Mouse (Mus musculus): ENCODE measurements around the gene Hk1. TPM values are rescaled to one million over a fixed set of nuclear protein-coding genes. Genes with fewer than 3 reads are reported as not detected.

Gene Hk1
- polyA plus RNA-seq, 1 experiment from 2014 or later: 48.8 TPM

- Histone ChIP-seq H3K4me2 (peak overlapping the region; percentile 83), H3K4me1 (peaks cover 55% of the 10 kb centered on the region), H3K4me3 (peak overlapping the region; percentile 80), H3K27ac (peak overlapping the region; percentile 92), H3K9me3 (no peaks in the 10 kb centered on the region), H3K27me3 (no peaks in the 10 kb centered on the region), H3K36me3 (no peaks in the 10 kb centered on the region), H3K9ac (peak overlapping the region; percentile 52)
- peak; percentile 18 for ATAC-seq (ENCODE audit: insufficient number of reproducible peaks, low FRiP score, low TSS enrichment, low read depth)
- WGBS: 1% methylated on average over 45 of the region's 45 CpGs
Measured at GRCm38 (mm10) chr10:62339211-62340094, 40.3 kb downstream of the Hk1 start.

DNA sequence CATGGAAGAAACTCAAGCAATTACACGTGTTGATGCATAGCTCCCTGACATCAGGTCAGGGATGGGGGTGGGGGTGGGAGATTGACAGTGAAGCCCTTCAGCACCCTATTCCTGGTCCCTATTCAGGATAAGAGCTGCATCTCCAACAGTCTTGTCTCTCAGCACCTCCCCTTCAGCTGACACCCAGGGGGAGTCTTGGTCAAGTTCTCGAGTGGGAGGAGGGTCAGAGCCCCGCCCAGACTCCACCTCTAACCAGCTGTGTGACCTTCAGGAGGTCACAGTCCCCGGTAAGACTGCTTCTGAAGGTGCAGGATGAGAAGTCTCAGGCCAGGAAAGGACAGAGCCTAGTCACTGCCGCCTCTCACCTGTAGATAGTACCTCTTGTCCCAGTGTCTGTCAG, 41.1 kb downstream of the Hk1 start:
- H3K4me3 ChIP-seq: peak overlapping the region; percentile 80
- no peaks in the 10 kb centered on the region for H3K27me3 ChIP-seq
- H3K9me3 ChIP-seq: no peaks in the 10 kb centered on the region
- peak overlapping the region; percentile 92 for H3K27ac ChIP-seq
- no peak for ATAC-seq (ENCODE audit: insufficient number of reproducible peaks, low FRiP score, low TSS enrichment, low read depth)
- 0 out of 2 replicates have a peak overlapping the region, but pooled peaks have one; percentile 52 for H3K9ac ChIP-seq
- H3K4me1 ChIP-seq: peaks cover 55% of the 10 kb centered on the region
- H3K36me3 ChIP-seq: no peaks in the 10 kb centered on the region
- WGBS: 39% methylated on average over 5 of the region's 5 CpGs
- peak overlapping the region; percentile 83 for H3K4me2 ChIP-seq

GRCm38 (mm10) chr10:62338176-62338575, 41.5 kb downstream of the Hk1 start:
- Histone ChIP-seq H3K4me1 (peaks cover 55% of the 10 kb centered on the region), H3K4me3 (peak overlapping the region; percentile 80; the same call in 1 of the 2 replicates), H3K4me2 (peak overlapping the region; percentile 83), H3K36me3 (no peaks in the 10 kb centered on the region), H3K9me3 (no peaks in the 10 kb centered on the region), H3K27me3 (no peaks in the 10 kb centered on the region), H3K9ac (no peak overlapping the region), H3K27ac (peak overlapping the region; percentile 17; the same call in 1 of the 2 replicates)
- 43% methylated on average over 9 of the region's 9 CpGs for WGBS
- ATAC-seq (ENCODE audit: insufficient number of reproducible peaks, low FRiP score, low TSS enrichment, low read depth): no peak

- Histone ChIP-seq H3K27ac (peak overlapping the region; percentile 83), H3K4me2 (no peak overlapping the region), H3K36me3 (no peaks in the 10 kb centered on the region), H3K9me3 (no peaks in the 10 kb centered on the region), H3K4me1 (peaks cover 63% of the 10 kb centered on the region), H3K4me3 (0 out of 2 replicates have a peak overlapping the region, but pooled peaks have one; percentile 0), H3K9ac (no peak overlapping the region), H3K27me3 (no peaks in the 10 kb centered on the region)
- ATAC-seq (ENCODE audit: insufficient number of reproducible peaks, low FRiP score, low TSS enrichment, low read depth): no peak
- WGBS: 24% methylated on average over 12 of the region's 12 CpGs
Measured at GRCm38 (mm10) chr10:62336601-62337578, 42.8 kb downstream of the Hk1 start.

DNA sequence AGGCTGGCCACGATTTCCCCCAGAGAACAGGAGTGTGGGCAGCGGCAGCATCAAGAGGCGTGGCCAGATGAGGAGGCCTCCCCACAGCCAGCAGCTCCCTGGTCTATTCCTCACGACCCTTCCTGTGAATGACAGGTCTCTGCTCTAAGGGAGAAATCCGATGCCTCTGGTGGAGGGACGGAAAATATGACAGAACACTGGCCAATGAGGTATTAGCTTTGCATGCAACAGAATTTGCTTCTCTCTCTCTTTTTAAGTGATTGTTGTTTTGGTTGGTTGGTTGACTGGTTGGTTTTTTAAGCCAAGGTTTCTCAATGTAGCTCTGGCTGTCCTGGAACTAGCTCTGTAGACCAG, 44.3 kb downstream of the Hk1 start:
- Histone ChIP-seq H3K4me3 (no peak overlapping the region), H3K36me3 (no peaks in the 10 kb centered on the region), H3K9ac (no peak overlapping the region), H3K4me1 (peaks cover 57% of the 10 kb centered on the region), H3K27ac (peak overlapping the region; percentile 83; the same call in 1 of the 2 replicates), H3K9me3 (no peaks in the 10 kb centered on the region), H3K27me3 (no peaks in the 10 kb centered on the region), H3K4me2 (no peak overlapping the region)
- 15% methylated on average over 6 of the region's 6 CpGs for WGBS
- ATAC-seq (ENCODE audit: insufficient number of reproducible peaks, low FRiP score, low TSS enrichment, low read depth): no peak

DNA sequence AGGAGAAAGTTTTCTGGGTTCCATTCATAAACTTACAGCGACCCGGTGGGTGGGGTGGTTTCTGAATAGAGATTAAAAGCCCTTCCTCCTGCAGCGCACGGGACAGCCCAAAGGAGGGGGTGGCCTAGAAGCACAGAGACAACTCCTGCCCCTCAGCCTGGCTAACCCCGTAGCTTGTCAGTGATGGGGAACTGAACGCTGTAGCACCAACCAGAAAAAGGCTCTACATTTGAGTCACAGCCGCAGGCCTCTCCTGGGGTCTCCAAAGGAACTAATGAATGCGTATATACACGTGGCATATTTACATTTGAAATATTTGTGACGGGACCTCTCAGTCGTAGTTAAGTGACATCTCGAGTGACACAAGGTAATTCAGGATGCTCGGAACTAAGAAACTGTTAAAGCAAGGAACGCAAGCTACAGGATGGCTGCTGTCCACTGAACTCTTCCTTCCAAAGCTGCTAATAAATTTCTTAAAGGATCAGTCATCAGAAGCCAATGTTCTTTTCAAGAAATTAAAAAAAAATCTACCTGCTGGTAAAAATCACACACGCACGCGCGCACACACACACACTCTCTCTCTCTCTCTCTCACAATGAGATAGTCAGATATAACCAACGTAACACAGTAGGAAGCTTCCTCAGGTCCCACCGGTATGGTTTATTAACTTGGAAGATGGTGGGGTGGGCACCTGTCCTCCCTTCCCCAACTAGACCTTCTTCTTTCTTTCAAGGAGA, 44.9 kb downstream of the Hk1 start:
- ATAC-seq (ENCODE audit: insufficient number of reproducible peaks, low FRiP score, low TSS enrichment, low read depth): no peak
- Histone ChIP-seq H3K4me1 (peaks cover 59% of the 10 kb centered on the region), H3K9me3 (no peaks in the 10 kb centered on the region), H3K4me3 (no peak overlapping the region), H3K27me3 (no peaks in the 10 kb centered on the region), H3K27ac (no peak overlapping the region), H3K9ac (no peak overlapping the region), H3K36me3 (no peaks in the 10 kb centered on the region), H3K4me2 (no peak overlapping the region)
- 66% methylated on average over 20 of the region's 20 CpGs for WGBS

DNA sequence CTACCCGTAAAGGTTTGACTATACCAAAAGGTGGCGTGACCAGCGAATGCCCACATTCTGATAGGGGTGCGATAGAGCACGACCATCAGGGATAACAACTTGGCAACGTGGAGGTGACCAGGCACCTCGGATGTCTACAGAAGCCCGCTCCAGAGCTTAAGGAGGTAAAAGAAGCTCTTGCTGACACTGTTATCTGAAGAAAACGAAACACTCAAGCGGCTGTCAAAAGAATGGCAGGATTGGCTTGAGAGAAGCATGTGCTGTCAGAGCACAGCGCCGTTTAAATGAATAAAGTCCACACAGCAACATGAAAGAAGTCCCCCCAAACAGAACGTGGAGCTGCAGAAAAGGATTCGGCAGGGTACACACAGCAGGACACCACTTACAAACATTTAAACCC, 46.4 kb downstream of the Hk1 start:
- no peak overlapping the region for H3K4me3 ChIP-seq
- H3K27ac ChIP-seq: no peak overlapping the region
- H3K9me3 ChIP-seq: no peaks in the 10 kb centered on the region
- H3K27me3 ChIP-seq: no peaks in the 10 kb centered on the region
- H3K36me3 ChIP-seq: no peaks in the 10 kb centered on the region
- H3K4me2 ChIP-seq: no peak overlapping the region
- no peak for ATAC-seq (ENCODE audit: insufficient number of reproducible peaks, low FRiP score, low TSS enrichment, low read depth)
- peaks cover 48% of the 10 kb centered on the region for H3K4me1 ChIP-seq
- WGBS: 81% methylated on average over 14 of the region's 14 CpGs
- no peak overlapping the region for H3K9ac ChIP-seq

DNA sequence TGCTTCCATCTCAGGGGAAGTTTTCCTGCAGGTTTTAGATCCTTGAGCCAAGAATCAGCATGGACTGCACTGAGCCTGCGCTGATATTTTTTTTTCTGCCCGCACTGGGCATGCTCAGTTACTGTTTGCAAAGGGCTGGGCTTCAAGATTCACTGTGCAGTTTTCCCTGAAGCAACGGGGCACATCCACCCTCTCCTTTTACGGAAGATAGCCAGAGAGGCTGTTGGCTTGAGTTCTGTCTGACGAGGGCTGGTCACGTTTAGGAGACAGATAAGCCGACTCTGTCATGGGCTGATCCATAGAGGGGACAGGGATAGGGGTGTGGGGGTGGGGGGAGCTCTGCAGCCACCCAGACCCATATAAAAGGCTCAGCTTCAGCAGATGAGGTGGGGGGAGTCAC, 47.2 kb downstream of the Hk1 start:
- H3K4me3 ChIP-seq: no peak overlapping the region
- no peak for ATAC-seq (ENCODE audit: insufficient number of reproducible peaks, low FRiP score, low TSS enrichment, low read depth)
- H3K4me1 ChIP-seq: peaks cover 42% of the 10 kb centered on the region
- H3K36me3 ChIP-seq: no peaks in the 10 kb centered on the region
- H3K9ac ChIP-seq: peak overlapping the region; percentile 10; the same call in 1 of the 2 replicates
- H3K27me3 ChIP-seq: no peaks in the 10 kb centered on the region
- peak overlapping the region; percentile 30 for H3K4me2 ChIP-seq
- no peak overlapping the region for H3K27ac ChIP-seq
- WGBS: 37% methylated on average over 7 of the region's 7 CpGs
- no peaks in the 10 kb centered on the region for H3K9me3 ChIP-seq

- no peaks in the 10 kb centered on the region for H3K27me3 ChIP-seq
- ATAC-seq (ENCODE audit: insufficient number of reproducible peaks, low FRiP score, low TSS enrichment, low read depth): no peak
- peaks cover 39% of the 10 kb centered on the region for H3K4me1 ChIP-seq
- no peak overlapping the region for H3K9ac ChIP-seq
- 73% methylated on average over 12 of the region's 12 CpGs for WGBS
- H3K4me2 ChIP-seq: no peak overlapping the region
- no peak overlapping the region for H3K27ac ChIP-seq
- no peak overlapping the region for H3K4me3 ChIP-seq
- no peaks in the 10 kb centered on the region for H3K9me3 ChIP-seq
- no peaks in the 10 kb centered on the region for H3K36me3 ChIP-seq
Measured at GRCm38 (mm10) chr10:62331771-62332170, 47.9 kb downstream of the Hk1 start.

GRCm38 (mm10) chr10:62331296-62331695, 48.4 kb downstream of the Hk1 start:
- 94% methylated on average over 9 of the region's 9 CpGs for WGBS
- Histone ChIP-seq H3K9ac (no peak overlapping the region), H3K27me3 (no peaks in the 10 kb centered on the region), H3K4me3 (no peak overlapping the region), H3K9me3 (no peaks in the 10 kb centered on the region), H3K36me3 (no peaks in the 10 kb centered on the region), H3K4me2 (no peak overlapping the region), H3K4me1 (peaks cover 34% of the 10 kb centered on the region), H3K27ac (no peak overlapping the region)
- ATAC-seq (ENCODE audit: insufficient number of reproducible peaks, low FRiP score, low TSS enrichment, low read depth): no peak

GRCm38 (mm10) chr10:62329846-62330245, 49.9 kb downstream of the Hk1 start:
- Histone ChIP-seq H3K9ac (no peak overlapping the region), H3K27me3 (no peaks in the 10 kb centered on the region), H3K36me3 (no peaks in the 10 kb centered on the region), H3K9me3 (no peaks in the 10 kb centered on the region), H3K27ac (no peak overlapping the region), H3K4me3 (no peak overlapping the region), H3K4me1 (peaks cover 22% of the 10 kb centered on the region; the same call in 1 of the 2 replicates), H3K4me2 (no peak overlapping the region)
- ATAC-seq (ENCODE audit: insufficient number of reproducible peaks, low FRiP score, low TSS enrichment, low read depth): no peak
- 70% methylated on average over 7 of the region's 7 CpGs for WGBS
